Mouse (Mus musculus): ENCODE data around the gene Mb21d2. TPM values are rescaled to one million over a fixed set of nuclear protein-coding genes. Genes with fewer than 3 reads are reported as not detected.

The Mb21d2 gene
- polyA plus RNA-seq, 2 experiments = 9.9 to 11.8 TPM

- no peaks in the 10 kb centered on the region for H3K9me3 ChIP-seq (ENCODE audit: control insufficient read depth, low read length)
- 71% methylated on average over 8 of the region's 8 CpGs for WGBS
- TF ChIP-seq POLR2A (IDR thresholded peaks at IDR 0.05; ENCODE audit: borderline replicate concordance, extremely low read depth, insufficient read depth, insufficient read length) = no peak
- no peak overlapping the region for H3K9ac ChIP-seq (ENCODE audit: low read depth, low read length, severe bottlenecking)
- H3K27me3 ChIP-seq (ENCODE audit: control insufficient read depth, insufficient read depth, low read length) = no peaks in the 10 kb centered on the region
- ATAC-seq (ENCODE audit: low FRiP score, low read depth) (no peak), DNase-seq (ENCODE audit: low spot score) (no peak)
- H3K4me1 ChIP-seq (ENCODE audit: control insufficient read depth, insufficient read depth, low read length) = peaks cover 36% of the 10 kb centered on the region
- H3K36me3 ChIP-seq (ENCODE audit: control insufficient read depth, insufficient read depth, low read length) = no peaks in the 10 kb centered on the region
- no peak overlapping the region for H3K4me3 ChIP-seq (replicated peaks; ENCODE audit: low read length)
- no peak overlapping the region for H3K27ac ChIP-seq (replicated peaks; ENCODE audit: low read depth, low read length)
- H3K4me2 ChIP-seq (replicated peaks; ENCODE audit: low read depth, low read length, severe bottlenecking) = no peak overlapping the region
Observed at GRCm38 (mm10) chr16:28866584-28867295, 62.7 kb downstream of the Mb21d2 start.

- no peak for ATAC-seq (ENCODE audit: low FRiP score, low read depth)
- H3K36me3 ChIP-seq (ENCODE audit: control insufficient read depth, insufficient read depth, low read length) = no peaks in the 10 kb centered on the region
- no peaks in the 10 kb centered on the region for H3K27me3 ChIP-seq (ENCODE audit: control insufficient read depth, insufficient read depth, low read length)
- no peak overlapping the region for H3K4me2 ChIP-seq (replicated peaks; ENCODE audit: low read depth, low read length, severe bottlenecking)
- H3K4me1 ChIP-seq (ENCODE audit: control insufficient read depth, insufficient read depth, low read length) = peaks cover 22% of the 10 kb centered on the region
- no peak for TF ChIP-seq POLR2A (IDR thresholded peaks at IDR 0.05; ENCODE audit: borderline replicate concordance, extremely low read depth, insufficient read depth, insufficient read length)
- 61% methylated on average over 6 of the region's 6 CpGs for WGBS
- no peak overlapping the region for H3K9ac ChIP-seq (ENCODE audit: low read depth, low read length, severe bottlenecking)
- no peaks in the 10 kb centered on the region for H3K9me3 ChIP-seq (ENCODE audit: control insufficient read depth, low read length)
- DNase-seq (ENCODE audit: low spot score) = no peak
- no peak overlapping the region for H3K4me3 ChIP-seq (replicated peaks; ENCODE audit: low read length)
- H3K27ac ChIP-seq (replicated peaks; ENCODE audit: low read depth, low read length) = no peak overlapping the region
Observed at GRCm38 (mm10) chr16:28863616-28864015, 65.9 kb downstream of the Mb21d2 start.

GRCm38 (mm10) chr16:28862093-28862492, 67.4 kb downstream of the Mb21d2 start:
- DNase-seq (ENCODE audit: low spot score) = no peak
- WGBS = 13% methylated on average over 7 of the region's 7 CpGs

GRCm38 (mm10) chr16:28859678-28860077, 69.8 kb downstream of the Mb21d2 start:
- H3K27ac ChIP-seq (replicated peaks; ENCODE audit: low read depth, low read length) = no peak overlapping the region
- no peak for TF ChIP-seq POLR2A (IDR thresholded peaks at IDR 0.05; ENCODE audit: borderline replicate concordance, extremely low read depth, insufficient read depth, insufficient read length)
- ATAC-seq (ENCODE audit: low FRiP score, low read depth) = no peak
- H3K4me2 ChIP-seq (replicated peaks; ENCODE audit: low read depth, low read length, severe bottlenecking) = no peak overlapping the region
- peaks cover 24% of the 10 kb centered on the region for H3K4me1 ChIP-seq (ENCODE audit: control insufficient read depth, insufficient read depth, low read length)
- no peaks in the 10 kb centered on the region for H3K27me3 ChIP-seq (ENCODE audit: control insufficient read depth, insufficient read depth, low read length)
- H3K4me3 ChIP-seq (replicated peaks; ENCODE audit: low read length) = no peak overlapping the region
- H3K9ac ChIP-seq (ENCODE audit: low read depth, low read length, severe bottlenecking) = no peak overlapping the region
- 38% methylated on average over 7 of the region's 7 CpGs for WGBS
- DNase-seq (ENCODE audit: low spot score) = no peak
- H3K36me3 ChIP-seq (ENCODE audit: control insufficient read depth, insufficient read depth, low read length) = no peaks in the 10 kb centered on the region
- no peaks in the 10 kb centered on the region for H3K9me3 ChIP-seq (ENCODE audit: control insufficient read depth, low read length)

More at GRCm38 (mm10) chr16:28862093-28862492, 67.4 kb downstream of the Mb21d2 start:
- H3K4me1 ChIP-seq (ENCODE audit: control insufficient read depth, insufficient read depth, low read length) = peaks cover 28% of the 10 kb centered on the region
- H3K27ac ChIP-seq (replicated peaks; ENCODE audit: low read depth, low read length) = no peak overlapping the region
- H3K36me3 ChIP-seq (ENCODE audit: control insufficient read depth, insufficient read depth, low read length) = no peaks in the 10 kb centered on the region
- ATAC-seq (ENCODE audit: low FRiP score, low read depth) = no peak
- TF ChIP-seq POLR2A (IDR thresholded peaks at IDR 0.05; ENCODE audit: borderline replicate concordance, extremely low read depth, insufficient read depth, insufficient read length) = no peak
- no peak overlapping the region for H3K4me3 ChIP-seq (replicated peaks; ENCODE audit: low read length)
- no peak overlapping the region for H3K4me2 ChIP-seq (replicated peaks; ENCODE audit: low read depth, low read length, severe bottlenecking)
- no peaks in the 10 kb centered on the region for H3K27me3 ChIP-seq (ENCODE audit: control insufficient read depth, insufficient read depth, low read length)
- H3K9me3 ChIP-seq (ENCODE audit: control insufficient read depth, low read length) = no peaks in the 10 kb centered on the region
- H3K9ac ChIP-seq (ENCODE audit: low read depth, low read length, severe bottlenecking) = no peak overlapping the region

GRCm38 (mm10) chr16:28859009-28859288, 70.5 kb downstream of the Mb21d2 start:
- WGBS = 78% methylated on average over 7 of the region's 7 CpGs
- peaks cover 24% of the 10 kb centered on the region for H3K4me1 ChIP-seq (ENCODE audit: control insufficient read depth, insufficient read depth, low read length)
- H3K9ac ChIP-seq (ENCODE audit: low read depth, low read length, severe bottlenecking) = no peak overlapping the region
- no peaks in the 10 kb centered on the region for H3K9me3 ChIP-seq (ENCODE audit: control insufficient read depth, low read length)
- no peaks in the 10 kb centered on the region for H3K27me3 ChIP-seq (ENCODE audit: control insufficient read depth, insufficient read depth, low read length)
- no peak overlapping the region for H3K4me3 ChIP-seq (replicated peaks; ENCODE audit: low read length)
- no peaks in the 10 kb centered on the region for H3K36me3 ChIP-seq (ENCODE audit: control insufficient read depth, insufficient read depth, low read length)
- TF ChIP-seq POLR2A (IDR thresholded peaks at IDR 0.05; ENCODE audit: borderline replicate concordance, extremely low read depth, insufficient read depth, insufficient read length) = no peak
- DNase-seq (ENCODE audit: low spot score) (no peak), ATAC-seq (ENCODE audit: low FRiP score, low read depth) (no peak)
- H3K27ac ChIP-seq (replicated peaks; ENCODE audit: low read depth, low read length) = no peak overlapping the region
- no peak overlapping the region for H3K4me2 ChIP-seq (replicated peaks; ENCODE audit: low read depth, low read length, severe bottlenecking)
